Mouse (Mus musculus) heart, embryonic 14.5 days (tissue): ENCODE data around the gene Arhgap22. TPM values are rescaled to one million over a fixed set of nuclear protein-coding genes. Genes with fewer than 3 reads are reported as not detected.

Source experiments
- ATAC-seq: fragments of 200-750 bp; cut with Nextera tagmentation; 2 replicates; pipeline ENCODE4 v1.8.0; 2017; ENCODE audit warnings: low read depth, moderate TSS enrichment; ENCODE audit not compliant: insufficient number of reproducible peaks, insufficient read depth, low FRiP score
- H3K27ac ChIP-seq, 2 experiments: fragments of 200-500 bp in 1 of 2; fragments of 300-500 bp in 1 of 2; sonication (generic) in 1 of 2; replicated peaks in 1 of 2; 2 replicates each; pipeline ENCODE4 v1.5.1; 2012 to 2014; ENCODE audit warnings: low read depth in 2 of 2, low read length in 2 of 2, control low read depth in 1 of 2, mild to moderate bottlenecking in 1 of 2, mixed read lengths in 1 of 2; ENCODE audit not compliant: control insufficient read depth in 1 of 2, insufficient read depth in 1 of 2
- H3K27me3 ChIP-seq: fragments of 300-500 bp; sonication (generic); 2 replicates; pipeline ENCODE4 v1.6.1; 2014; ENCODE audit warnings: mild to moderate bottlenecking, low read length, control low read depth; ENCODE audit not compliant: control insufficient read depth, insufficient read depth
- H3K36me3 ChIP-seq: fragments of 300-500 bp; sonication (generic); 2 replicates; pipeline ENCODE4 v1.6.1; 2014; ENCODE audit warnings: mild to moderate bottlenecking, control low read depth, low read length, mixed read lengths; ENCODE audit not compliant: control insufficient read depth, insufficient read depth
- H3K4me1 ChIP-seq, 2 experiments: fragments of 200-500 bp in 1 of 2; fragments of 300-500 bp in 1 of 2; sonication (generic) in 1 of 2; 2 replicates each; pipeline ENCODE4 v1.6.1; 2012 to 2014; ENCODE audit warnings: low read length in 2 of 2, control low read depth in 1 of 2, mixed read lengths in 1 of 2; ENCODE audit not compliant: control insufficient read depth in 2 of 2, insufficient read depth in 2 of 2
- H3K4me2 ChIP-seq: fragments of 300-500 bp; sonication (generic); 2 replicates; pipeline ENCODE4 v1.6.1; 2014; ENCODE audit warnings: mild to moderate bottlenecking, low read length
- H3K4me3 ChIP-seq, 2 experiments: fragments of 200-500 bp in 1 of 2; fragments of 300-500 bp in 1 of 2; sonication (generic) in 1 of 2; 2 replicates each; pipeline ENCODE4 v1.5.1; 2012 to 2014; ENCODE audit warnings: low read length in 2 of 2, mild to moderate bottlenecking in 2 of 2, control low read depth in 1 of 2, low read depth in 1 of 2, moderate library complexity in 1 of 2; ENCODE audit not compliant: control insufficient read depth in 1 of 2, insufficient read depth in 1 of 2
- H3K9ac ChIP-seq: fragments of 300-500 bp; sonication (generic); 2 replicates; pipeline ENCODE4 v1.6.1; 2014; ENCODE audit warnings: mild to moderate bottlenecking, low read length
- H3K9me3 ChIP-seq: fragments of 300-500 bp; sonication (generic); 2 replicates; pipeline ENCODE4 v1.6.1; 2016; ENCODE audit warnings: low read length, control low read depth; ENCODE audit not compliant: control insufficient read depth
- WGBS: fragments of 180-500 bp; shearing (Covaris S2); extraction: QIAGEN DNeasy Blood & Tissue Kit; methylation state at CpG from one replicate; pipeline ENCODE4 v1.1.7; 2014; 5-methylcytosine and 5-hydroxymethylcytosine counted together
- polyA plus RNA-seq: library from polyadenylated mRNA; unstranded; fragments of >200 nt; fragmentation: Nextera tagmentation; extraction: Ambion mirVana; gene quantifications from 2 replicates; pipeline ENCODE4 v1.2.1, GENCODE M21; 2014

Gene Arhgap22
- polyA plus RNA-seq, 1 experiment from 2014 or later = 2.6 TPM

DNA sequence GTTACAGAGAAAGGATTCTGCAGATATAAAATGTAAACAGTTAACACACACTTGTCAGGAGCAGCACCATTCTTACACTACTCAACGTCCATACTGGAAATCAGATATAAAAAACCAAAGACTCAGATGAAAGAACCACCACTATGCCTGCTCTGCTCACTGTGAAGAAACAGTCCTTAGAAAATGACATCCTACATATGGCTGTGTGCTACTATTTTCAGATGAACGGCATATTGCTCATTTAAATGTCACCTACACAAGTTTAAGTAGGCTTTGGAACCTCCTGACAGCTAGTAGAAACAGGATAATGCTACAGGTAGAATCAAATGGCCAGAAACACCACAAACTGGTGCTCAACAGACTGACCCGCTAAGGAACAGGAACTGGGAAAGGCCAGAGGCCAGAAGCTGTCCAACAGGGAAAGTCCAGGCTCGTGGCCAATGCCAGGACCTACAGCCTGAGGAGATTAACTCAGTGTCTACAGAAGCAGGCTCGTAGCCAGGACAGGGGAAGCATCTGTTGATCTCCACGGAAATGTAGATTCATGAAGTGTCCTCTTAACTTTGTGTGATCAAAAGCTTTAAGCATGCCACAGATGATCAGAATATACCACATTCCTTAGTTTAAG is 167.1 kb downstream of the Arhgap22 start:
- no peak overlapping the region for H3K9ac ChIP-seq
- H3K4me1 ChIP-seq = no peaks in the 10 kb centered on the region
- no peak overlapping the region for H3K27ac ChIP-seq
- no peaks in the 10 kb centered on the region for H3K9me3 ChIP-seq
- H3K27me3 ChIP-seq = no peaks in the 10 kb centered on the region
- H3K4me2 ChIP-seq = no peak overlapping the region
- H3K4me3 ChIP-seq = no peak overlapping the region
- no peak for ATAC-seq
- WGBS = 76% methylated on average over 6 of the region's 6 CpGs
- H3K36me3 ChIP-seq = peaks cover 76% of the 10 kb centered on the region

DNA sequence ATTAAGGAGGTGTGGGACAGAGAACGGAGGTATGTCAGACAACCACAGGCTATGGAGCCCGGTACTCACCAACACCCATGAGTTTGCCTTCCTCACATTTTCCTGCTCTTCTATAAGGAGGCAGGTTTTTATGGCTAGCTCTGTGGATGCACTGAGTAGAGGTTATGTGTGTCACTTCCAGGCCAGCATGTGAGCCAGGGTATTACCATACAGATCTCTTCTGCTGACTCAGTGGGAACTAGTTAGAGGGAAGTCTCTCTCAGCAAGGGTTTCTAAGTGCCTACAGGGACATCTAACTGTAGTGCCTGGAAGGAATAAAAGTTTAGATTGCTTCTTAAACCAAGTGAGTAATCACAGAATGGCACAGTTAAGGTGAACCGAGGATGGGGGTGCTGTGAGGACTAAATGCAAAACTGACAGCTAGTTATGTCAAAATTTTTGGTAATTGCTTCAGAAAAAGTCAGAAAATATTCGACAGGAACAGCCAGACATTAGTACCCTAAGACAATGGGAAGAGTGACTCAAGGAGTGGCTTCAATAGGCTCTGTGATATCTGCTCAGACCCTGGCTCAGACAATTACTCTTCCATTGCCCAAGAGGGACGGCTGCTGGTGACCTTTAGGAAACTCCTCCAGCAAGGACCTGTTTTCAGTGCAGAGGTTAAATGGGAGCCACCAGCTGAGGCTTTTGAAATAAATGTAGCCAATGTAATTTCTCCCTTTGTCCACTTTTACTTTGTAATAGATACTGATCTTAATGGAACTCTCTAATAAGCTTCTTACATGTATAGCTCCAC is 184.4 kb downstream of the Arhgap22 start:
- Histone ChIP-seq H3K36me3 (peaks cover 18% of the 10 kb centered on the region), H3K9me3 (no peaks in the 10 kb centered on the region), H3K4me2 (no peak overlapping the region), H3K27me3 (no peaks in the 10 kb centered on the region), H3K27ac (no peak overlapping the region), H3K9ac (no peak overlapping the region), H3K4me1 (no peaks in the 10 kb centered on the region), H3K4me3 (no peak overlapping the region)
- WGBS = 83% methylated on average over 5 of the region's 5 CpGs
- ATAC-seq = no peak

DNA sequence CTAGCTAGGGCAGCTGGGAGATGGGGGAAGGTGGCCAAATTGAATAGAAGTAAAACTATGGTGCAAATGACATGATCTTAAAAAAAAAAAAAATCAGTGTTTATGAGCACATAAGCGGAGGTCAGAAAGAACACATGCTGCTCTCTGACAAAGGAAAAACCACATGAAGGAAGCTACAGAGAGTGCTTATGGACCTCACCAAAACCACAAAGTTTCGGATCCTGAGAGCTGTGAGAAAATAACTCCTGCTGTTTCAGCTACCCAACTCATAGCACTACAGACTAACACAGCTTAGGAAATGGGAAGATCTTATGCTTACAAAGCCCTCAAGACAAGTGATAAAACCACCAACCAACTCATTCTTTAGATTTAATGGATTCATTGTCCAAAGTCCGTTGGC is 186.2 kb downstream of the Arhgap22 start:
- no peak overlapping the region for H3K4me3 ChIP-seq
- no peaks in the 10 kb centered on the region for H3K9me3 ChIP-seq
- H3K9ac ChIP-seq = no peak overlapping the region
- 84% methylated on average over 3 of the region's 3 CpGs for WGBS
- no peak overlapping the region for H3K4me2 ChIP-seq
- H3K36me3 ChIP-seq = peaks cover 18% of the 10 kb centered on the region
- H3K4me1 ChIP-seq = no peaks in the 10 kb centered on the region
- H3K27ac ChIP-seq = no peak overlapping the region
- ATAC-seq = no peak
- H3K27me3 ChIP-seq = no peaks in the 10 kb centered on the region

DNA sequence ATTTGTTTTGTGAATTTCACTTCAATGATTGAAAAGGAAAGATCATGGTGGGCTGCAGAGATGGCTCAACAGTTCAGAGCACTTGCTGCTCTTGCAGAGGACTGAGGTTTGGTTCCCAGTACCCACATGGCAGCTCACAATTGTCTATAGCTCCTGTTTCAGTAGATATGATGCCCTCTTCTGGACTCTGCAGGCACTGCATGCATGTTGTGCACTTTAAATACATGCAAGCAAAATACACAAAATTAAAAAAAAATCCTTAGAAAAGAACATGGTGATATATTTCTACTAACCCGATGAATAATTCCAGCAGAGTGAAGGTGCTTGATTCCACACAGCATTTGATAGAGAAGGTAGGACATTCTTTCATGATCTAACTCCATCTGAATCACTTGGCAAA is 188.5 kb downstream of the Arhgap22 start:
- WGBS = 98% methylated on average over 1 of the region's 1 CpGs
- no peaks in the 10 kb centered on the region for H3K9me3 ChIP-seq
- no peak overlapping the region for H3K4me2 ChIP-seq
- peaks cover 31% of the 10 kb centered on the region for H3K36me3 ChIP-seq
- H3K4me1 ChIP-seq = no peaks in the 10 kb centered on the region
- H3K27ac ChIP-seq = no peak overlapping the region
- ATAC-seq = no peak
- H3K9ac ChIP-seq = no peak overlapping the region
- H3K4me3 ChIP-seq = no peak overlapping the region
- H3K27me3 ChIP-seq = no peaks in the 10 kb centered on the region

DNA sequence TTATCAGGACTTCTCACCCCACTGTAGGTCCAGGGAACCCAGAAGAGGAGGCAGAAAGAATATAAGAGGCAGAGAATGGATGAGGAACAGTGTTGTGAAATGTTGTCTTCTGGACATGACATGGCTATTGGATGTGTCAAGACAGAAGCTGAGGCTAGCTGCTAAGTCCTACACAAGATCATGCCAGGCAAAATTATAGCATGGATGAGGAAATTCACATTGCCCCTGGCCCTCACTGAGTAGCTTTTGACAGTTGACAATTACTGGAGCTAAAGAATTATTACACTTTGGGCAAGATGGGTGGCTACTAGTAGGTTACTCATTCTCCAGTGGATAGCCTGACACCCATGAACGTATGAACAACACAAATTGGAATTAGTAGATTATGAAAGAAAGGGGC is 201.9 kb downstream of the Arhgap22 start:
- peaks cover 0 to 16% of the 10 kb centered on the region in 2 experiments for H3K4me1 ChIP-seq
- no peaks in the 10 kb centered on the region for H3K27me3 ChIP-seq
- H3K9ac ChIP-seq = no peak overlapping the region
- no peaks in the 10 kb centered on the region for H3K9me3 ChIP-seq
- no peak for ATAC-seq
- no peak overlapping the region for H3K4me3 ChIP-seq
- 91% methylated on average over 1 of the region's 1 CpGs for WGBS
- no peak overlapping the region for H3K27ac ChIP-seq
- H3K4me2 ChIP-seq = no peak overlapping the region
- H3K36me3 ChIP-seq = peaks cover 1% of the 10 kb centered on the region; the same call in 1 of the 2 replicates

DNA sequence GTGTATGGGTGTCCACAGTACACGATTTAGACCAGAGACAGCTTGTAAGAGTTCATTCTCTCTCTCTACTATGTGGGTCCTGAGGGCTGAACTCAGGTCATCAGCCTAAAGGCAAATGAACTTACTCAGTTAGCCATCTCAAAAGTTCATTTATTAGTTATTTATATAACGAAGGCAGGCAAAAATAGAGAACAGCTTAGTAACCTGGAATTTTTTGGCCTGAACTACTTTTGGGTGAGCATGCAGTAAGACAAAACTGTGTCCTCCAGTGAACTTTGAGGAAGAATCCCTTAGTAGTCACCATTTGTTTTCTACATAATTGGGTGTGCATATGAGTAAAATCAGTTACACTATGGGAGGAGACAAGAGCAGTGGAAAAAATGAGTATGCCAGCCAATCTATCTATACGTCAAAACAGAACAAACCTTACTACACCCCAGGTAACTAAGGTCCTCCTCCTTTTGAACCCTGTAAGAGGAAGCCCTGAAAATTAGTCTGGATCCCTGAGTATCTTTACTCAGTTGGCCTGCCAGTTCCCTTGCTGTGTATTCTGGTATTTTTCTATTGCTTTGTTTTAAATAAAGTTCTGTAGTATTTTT is 204.6 kb downstream of the Arhgap22 start:
- H3K4me1 ChIP-seq = peaks cover 0 to 15% of the 10 kb centered on the region in 2 experiments; a peak in 3 of 4 replicates
- no peaks in the 10 kb centered on the region for H3K27me3 ChIP-seq
- no peak overlapping the region for H3K4me3 ChIP-seq
- 86% methylated on average over 3 of the region's 3 CpGs for WGBS
- H3K4me2 ChIP-seq = no peak overlapping the region
- no peak overlapping the region for H3K9ac ChIP-seq
- no peaks in the 10 kb centered on the region for H3K9me3 ChIP-seq
- no peak overlapping the region for H3K27ac ChIP-seq
- ATAC-seq = no peak
- no peaks in the 10 kb centered on the region for H3K36me3 ChIP-seq
